9 mouse cellular contexts compared by ENCODE assay signal in the genomic region with DNA sequence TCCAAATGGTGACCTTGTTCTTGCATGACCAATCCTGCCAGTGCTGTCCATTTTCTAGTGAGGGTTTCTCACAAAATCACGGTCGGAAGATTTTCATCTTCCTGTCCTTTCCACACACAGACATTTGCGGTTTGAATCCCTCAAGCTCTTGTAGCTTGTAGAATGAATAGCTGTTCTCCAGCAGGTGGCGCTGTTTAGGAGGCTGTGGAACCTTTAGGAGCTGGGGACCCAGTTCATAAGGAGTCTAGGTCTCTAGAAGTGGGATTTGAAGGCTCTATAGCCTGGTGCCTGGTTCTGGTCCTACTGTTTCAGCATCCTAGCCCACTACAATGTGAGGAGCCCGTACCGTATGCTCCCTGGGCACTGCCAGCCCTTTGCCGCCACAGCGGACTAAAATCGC.
DNase-seq lines count a peak whose midpoint lies in the region; ATAC-seq and TF ChIP-seq lines count a peak whose summit lies in the region.
"Had no signal": no experiment of that assay in that cellular context is flagged by ENCODE, and none has a peak within 500 bp of the region (broad histone marks: within the 10 kb centered on the region; RNA-seq: fewer than 3 reads in every experiment).

No protein-coding gene starts in this region.

- TF ChIP-seq EP300 in lung, postnatal 0 days (IDR thresholded peaks at IDR 0.05): no peak

- H3K36me3 ChIP-seq in midbrain, embryonic 14.5 days (ENCODE audit: control insufficient read depth, insufficient read depth, low read length): no peaks in the 10 kb centered on the region
- H3K36me3 ChIP-seq in midbrain, embryonic 13.5 days: no peaks in the 10 kb centered on the region
- no peaks in the 10 kb centered on the region for H3K36me3 ChIP-seq in lung, postnatal 0 days (ENCODE audit: insufficient read depth, low read length)
- H3K36me3 ChIP-seq: limb, embryonic 15.5 days had no signal

- no peaks in the 10 kb centered on the region for H3K9me3 ChIP-seq in midbrain, embryonic 14.5 days (ENCODE audit: control insufficient read depth, low read length)
- no peaks in the 10 kb centered on the region for H3K9me3 ChIP-seq in midbrain, embryonic 13.5 days
- no peaks in the 10 kb centered on the region for H3K9me3 ChIP-seq in lung, postnatal 0 days (ENCODE audit: low read length)
- H3K9me3 ChIP-seq: limb, embryonic 15.5 days had no signal

- H3K27ac ChIP-seq in midbrain, embryonic 14.5 days (replicated peaks; ENCODE audit: low read depth, low read length): no peak overlapping the region
- no peak overlapping the region for H3K27ac ChIP-seq in midbrain, embryonic 13.5 days
- H3K27ac ChIP-seq in lung, postnatal 0 days (ENCODE audit: low read length): no peak overlapping the region
- H3K27ac ChIP-seq: limb, embryonic 15.5 days had no signal

- no peak overlapping the region for H3K4me3 ChIP-seq in midbrain, embryonic 14.5 days (replicated peaks; ENCODE audit: low read depth, low read length)
- no peak overlapping the region for H3K4me3 ChIP-seq in midbrain, embryonic 13.5 days (replicated peaks)
- H3K4me3 ChIP-seq in lung, postnatal 0 days (ENCODE audit: low read depth, low read length): no peak overlapping the region
- H3K4me3 ChIP-seq: limb, embryonic 15.5 days had no signal

- H3K27me3 ChIP-seq in midbrain, embryonic 14.5 days (ENCODE audit: control insufficient read depth, insufficient read depth, low read length): no peaks in the 10 kb centered on the region
- H3K27me3 ChIP-seq in midbrain, embryonic 13.5 days: no peaks in the 10 kb centered on the region
- 0 out of 2 replicates have a peak, but pooled peaks cover 5% of the 10 kb centered on the region for H3K27me3 ChIP-seq in lung, postnatal 0 days (replicated peaks; ENCODE audit: insufficient read depth, low read length)

- peak; percentile 80 for TF ChIP-seq CTCF in lung, postnatal 0 days (IDR thresholded peaks at IDR 0.05)

- no peak overlapping the region for H3K4me2 ChIP-seq in midbrain, embryonic 14.5 days (ENCODE audit: low read length)
- H3K4me2 ChIP-seq in midbrain, embryonic 13.5 days (replicated peaks): no peak overlapping the region
- H3K4me2 ChIP-seq in lung, postnatal 0 days (replicated peaks; ENCODE audit: low read depth, low read length): no peak overlapping the region
- H3K4me2 ChIP-seq: limb, embryonic 15.5 days had no signal

- no peak for ATAC-seq in midbrain, embryonic 14.5 days (ENCODE audit: low FRiP score, low TSS enrichment)
- ATAC-seq in midbrain, embryonic 13.5 days: no peak
- no peak for ATAC-seq in lung, postnatal 0 days

- DNase-seq in adrenal gland, adult 18-20 months (ENCODE audit: low spot score in 2 of 2): peak; percentile 34 to 47
- DNase-seq in adrenal gland, adult 8-10 months: no peak
- DNase-seq in midbrain, embryonic 14.5 days: peak; percentile 91
- peak; percentile 89 for DNase-seq in embryo, embryonic 11 days
- peak; percentile 88 for DNase-seq in induced T-regulatory cell, adult 2 months (ENCODE audit: low read depth)
- peak; percentile 63 for DNase-seq in lung, postnatal 0 days (ENCODE audit: low spot score)
- DNase-seq in telencephalon, adult 2 months (ENCODE audit: low read depth, low spot score): peak; percentile 70

- H3K9ac ChIP-seq in midbrain, embryonic 14.5 days (replicated peaks; ENCODE audit: low read length): no peak overlapping the region
- no peak overlapping the region for H3K9ac ChIP-seq in midbrain, embryonic 13.5 days (replicated peaks)
- no peak overlapping the region for H3K9ac ChIP-seq in lung, postnatal 0 days (replicated peaks; ENCODE audit: low read depth)
- H3K9ac ChIP-seq: limb, embryonic 15.5 days had no signal

- no peaks in the 10 kb centered on the region for H3K4me1 ChIP-seq in midbrain, embryonic 14.5 days (ENCODE audit: control insufficient read depth, insufficient read depth, low read length)
- peaks cover 4% of the 10 kb centered on the region; the same call in 1 of the 2 replicates for H3K4me1 ChIP-seq in midbrain, embryonic 13.5 days (replicated peaks)
- H3K4me1 ChIP-seq in lung, postnatal 0 days (ENCODE audit: insufficient read depth, low read depth, low read length): no peaks in the 10 kb centered on the region

- 62% methylated on average over 9 of the region's 9 CpGs for WGBS in midbrain, embryonic 14.5 days
- WGBS in midbrain, embryonic 13.5 days: 64% methylated on average over 9 of the region's 9 CpGs
- WGBS in lung, postnatal 0 days: 55% methylated on average over 9 of the region's 9 CpGs
